Mouse (Mus musculus): ENCODE data around the gene Rsl1d1. TPM values are rescaled to one million over a fixed set of nuclear protein-coding genes. Genes with fewer than 3 reads are reported as not detected.
A peak's percentile ranks its signal among the peaks of the same experiment; 100 is the strongest.
"Not testable (repeated sequence)": the region's sequence is repeated elsewhere in the genome, so short reads cannot be mapped to it uniquely, and the experiment has no call there.

The Rsl1d1 gene
- polyA plus RNA-seq, 1 experiment from 2014 or later = 111 TPM

- TF ChIP-seq CTCF (IDR thresholded peaks at IDR 0.05) = no peak
- no peak for ATAC-seq
- in situ Hi-C loops (cut with MboI; ENCODE audit: low pct_unique_long_range_greater_than_20kb) = no loop called here
- CTCF ChIA-PET = interaction anchor here (1.3 to 7.3 kb wide), 2 partner anchors 10 kb away, joined by 3 to 35 read pairs; partner anchors contain the start of gene Zc3h7a
- DNase-seq (ENCODE audit: low read depth, low spot score) = no peak
- POLR2A ChIA-PET = no interaction called here
- H3K27me3 ChIP-seq = no peaks in the 10 kb centered on the region
These were observed 38.4 kb downstream of the Rsl1d1 start for GRCm38 (mm10) chr16:11164695-11165255.

GRCm38 (mm10) chr16:11157721-11158120 lies 45.4 kb downstream of the Rsl1d1 start:
- DNase-seq (ENCODE audit: low read depth, low spot score); in situ Hi-C loops (cut with MboI; ENCODE audit: low pct_unique_long_range_greater_than_20kb); POLR2A ChIA-PET; CTCF ChIA-PET; ATAC-seq; H3K27me3 ChIP-seq: not testable (repeated sequence)

- no peak for DNase-seq (ENCODE audit: low read depth, low spot score)
- CTCF ChIA-PET = no interaction called here
- POLR2A ChIA-PET = no interaction called here
- H3K27me3 ChIP-seq = no peaks in the 10 kb centered on the region
- in situ Hi-C loops (cut with MboI; ENCODE audit: low pct_unique_long_range_greater_than_20kb) = no loop called here
- ATAC-seq = no peak
- peak; percentile 39 for TF ChIP-seq CTCF (IDR thresholded peaks at IDR 0.05)
These were observed 48.6 kb downstream of the Rsl1d1 start for GRCm38 (mm10) chr16:11154500-11154899.

GRCm38 (mm10) chr16:11143706-11144483 lies 59.2 kb downstream of the Rsl1d1 start:
- CTCF ChIA-PET = interaction anchor here (2.1 kb wide), 1 partner anchor 9 kb away, joined by 5 read pairs; no protein-coding TSS in a partner anchor
- POLR2A ChIA-PET; ATAC-seq; in situ Hi-C loops (cut with MboI; ENCODE audit: low pct_unique_long_range_greater_than_20kb); H3K27me3 ChIP-seq; DNase-seq (ENCODE audit: low read depth, low spot score): not testable (repeated sequence)

Other genes starting within 250 kb of the Rsl1d1 start
- 105 TPM for gene Snn, start 142.4 kb downstream of the Rsl1d1 start, polyA plus RNA-seq (2021)
- 344 TPM for gene Litaf, start 137.2 kb downstream of the Rsl1d1 start, polyA plus RNA-seq (2021)
- gene Txndc11, start 68.7 kb downstream of the Rsl1d1 start, polyA plus RNA-seq (2021) = 37.3 TPM
- gene Zc3h7a, start 26.9 kb downstream of the Rsl1d1 start, polyA plus RNA-seq (2021) = 75.4 TPM
- gene Gspt1, start 51.0 kb upstream of the Rsl1d1 start, polyA plus RNA-seq (2021) = 117 TPM
- not detected for gene Tnfrsf17, start 110.5 kb upstream of the Rsl1d1 start, polyA plus RNA-seq (2021)
- 11.9 TPM for gene Snx29, start 119.6 kb upstream of the Rsl1d1 start, polyA plus RNA-seq (2021)